Mouse (Mus musculus) liver, adult 2 months (tissue): ENCODE measurements around the gene Ppp1cb. TPM values are rescaled to one million over a fixed set of nuclear protein-coding genes. Genes with fewer than 3 reads are reported as not detected.
A peak's percentile ranks its signal among the peaks of the same experiment; 100 is the strongest.

Source experiments
- DNase-seq: peaks from one replicate; pipeline ENCODE4 v3.0.0-alpha.2; 2011; ENCODE audit warnings: low read depth, low spot score; ENCODE audit errors: extremely low read depth
- H3K27ac ChIP-seq: fragments of 200-500 bp; replicated peaks from 2 replicates; pipeline ENCODE4 v1.5.1; 2012; ENCODE audit warnings: low read depth, mild to moderate bottlenecking, control low read depth, inconsistent platforms, low read length; ENCODE audit not compliant: insufficient read depth
- H3K27me3 ChIP-seq: fragments of 200-500 bp; 2 replicates; pipeline ENCODE4 v1.6.1; 2012; ENCODE audit warnings: mild to moderate bottlenecking, moderate library complexity, low read length, inconsistent platforms; ENCODE audit not compliant: control insufficient read depth, insufficient read depth
- H3K36me3 ChIP-seq: fragments of 200-500 bp; 2 replicates; pipeline ENCODE4 v1.6.1; 2012; ENCODE audit warnings: low read length, inconsistent platforms; ENCODE audit not compliant: control insufficient read depth, insufficient read depth
- H3K4me1 ChIP-seq: fragments of 200-500 bp; 2 replicates; pipeline ENCODE4 v1.6.1; 2011; ENCODE audit warnings: low read length; ENCODE audit not compliant: control insufficient read depth, insufficient read depth
- H3K4me3 ChIP-seq: fragments of 200-500 bp; 2 replicates; pipeline ENCODE4 v1.5.1; 2011; ENCODE audit warnings: low read depth, mild to moderate bottlenecking, control low read depth, low read length, moderate library complexity; ENCODE audit not compliant: insufficient read depth
- H3K79me2 ChIP-seq: fragments of 200-500 bp; 2 replicates; pipeline ENCODE4 v1.6.1; 2012; ENCODE audit warnings: inconsistent platforms, mild to moderate bottlenecking, low read length, moderate library complexity; ENCODE audit not compliant: control insufficient read depth, insufficient read depth
- H3K9ac ChIP-seq: fragments of 200-500 bp; 2 replicates; pipeline ENCODE4 v1.6.1; 2012; ENCODE audit warnings: low read depth, mild to moderate bottlenecking, control low read depth, inconsistent platforms, low read length
- CTCF ChIP-seq: fragments of 200-500 bp; IDR thresholded peaks from 2 replicates; pipeline ENCODE4 v1.5.1; 2011; ENCODE audit warnings: low read depth, low read length, control low read depth
- POLR2A ChIP-seq: fragments of 200-500 bp; IDR thresholded peaks from 2 replicates; pipeline ENCODE4 v1.6.1; 2011; ENCODE audit warnings: low read length, control low read depth; ENCODE audit not compliant: insufficient read depth; ENCODE audit errors: extremely low read depth
- WGBS: fragments of 180-500 bp; shearing (Covaris S2); methylation state at CpG from one replicate; pipeline ENCODE4 v1.1.7; 2018; 5-methylcytosine and 5-hydroxymethylcytosine counted together
- polyA plus RNA-seq: library from polyadenylated mRNA; depleted of rRNA; stranded (reverse); fragments of >200 nt; gene quantifications from 2 replicates; pipeline ENCODE4 v1.2.3, GENCODE M21; 2012
- total RNA-seq: library from RNA; depleted of rRNA; stranded (reverse); fragments of >200 nt; gene quantifications from 2 replicates; pipeline ENCODE4 v1.2.3, GENCODE M21; 2014

The Ppp1cb gene
- total and polyA plus RNA-seq, 2 experiments, result 12.1 to 107 TPM

DNA sequence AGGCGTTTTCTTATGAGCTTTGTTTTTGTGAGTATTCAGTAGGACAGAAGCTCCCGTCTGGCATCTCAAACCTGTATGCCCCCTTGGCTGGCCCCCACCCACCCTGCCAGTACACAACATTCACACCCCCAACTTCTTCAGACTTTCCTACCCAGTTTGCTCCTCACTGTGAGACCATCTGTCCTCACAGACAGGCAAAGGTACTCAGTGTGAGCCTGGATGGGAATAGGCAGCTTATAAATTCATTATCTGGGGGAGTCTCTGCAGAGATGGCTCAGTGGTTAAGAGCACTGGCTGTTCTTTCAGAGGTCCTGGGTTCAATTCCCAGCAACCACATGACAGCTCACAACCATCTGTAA lies 20.1 kb upstream of the Ppp1cb start:
- H3K27ac ChIP-seq, result no peak overlapping the region
- no peak overlapping the region for H3K4me3 ChIP-seq
- WGBS, result 91% methylated on average over 2 of the region's 2 CpGs
- H3K36me3 ChIP-seq, result no peaks in the 10 kb centered on the region
- DNase-seq, result no peak
- no peak overlapping the region for H3K9ac ChIP-seq
- H3K27me3 ChIP-seq, result no peaks in the 10 kb centered on the region
- H3K79me2 ChIP-seq, result no peaks in the 10 kb centered on the region
- TF ChIP-seq POLR2A (no peak), CTCF (no peak)
- H3K4me1 ChIP-seq, result peaks cover 7% of the 10 kb centered on the region; the same call in 1 of the 2 replicates

GRCm38 (mm10) chr5:32441336-32441735 lies 17.3 kb upstream of the Ppp1cb start:
- DNase-seq, result peak; percentile 89
- no peak overlapping the region for H3K27ac ChIP-seq
- 14% methylated on average over 3 of the region's 3 CpGs for WGBS

GRCm38 (mm10) chr5:32441992-32442575 lies 16.6 kb upstream of the Ppp1cb start:
- H3K36me3 ChIP-seq, result no peaks in the 10 kb centered on the region
- H3K4me1 ChIP-seq, result peaks cover 10% of the 10 kb centered on the region; the same call in 1 of the 2 replicates
- WGBS, result 87% methylated on average over 4 of the region's 4 CpGs
- H3K27ac ChIP-seq, result no peak overlapping the region
- no peaks in the 10 kb centered on the region for H3K79me2 ChIP-seq
- no peaks in the 10 kb centered on the region for H3K27me3 ChIP-seq
- TF ChIP-seq POLR2A (no peak), CTCF (no peak)
- no peak for DNase-seq
- no peak overlapping the region for H3K4me3 ChIP-seq
- no peak overlapping the region for H3K9ac ChIP-seq

More at GRCm38 (mm10) chr5:32441336-32441735, 17.3 kb upstream of the Ppp1cb start:
- TF ChIP-seq POLR2A, result no peak
- TF ChIP-seq CTCF, result no peak
- no peaks in the 10 kb centered on the region for H3K79me2 ChIP-seq
- peaks cover 9% of the 10 kb centered on the region; the same call in 1 of the 2 replicates for H3K4me1 ChIP-seq
- H3K36me3 ChIP-seq, result no peaks in the 10 kb centered on the region
- no peak overlapping the region for H3K4me3 ChIP-seq
- H3K27me3 ChIP-seq, result no peaks in the 10 kb centered on the region
- H3K9ac ChIP-seq, result no peak overlapping the region

- WGBS, result 90% methylated on average over 3 of the region's 3 CpGs
- Histone ChIP-seq H3K79me2 (no peaks in the 10 kb centered on the region), H3K4me1 (peaks cover 12% of the 10 kb centered on the region; the same call in 1 of the 2 replicates), H3K27ac (no peak overlapping the region), H3K27me3 (no peaks in the 10 kb centered on the region), H3K36me3 (no peaks in the 10 kb centered on the region), H3K4me3 (no peak overlapping the region), H3K9ac (no peak overlapping the region)
- DNase-seq, result no peak
- no peak for TF ChIP-seq POLR2A
- no peak for TF ChIP-seq CTCF
Measured at GRCm38 (mm10) chr5:32443906-32444305, 14.7 kb upstream of the Ppp1cb start.

GRCm38 (mm10) chr5:32445287-32445921 lies 13.2 kb upstream of the Ppp1cb start:
- peaks cover 12% of the 10 kb centered on the region; the same call in 1 of the 2 replicates for H3K4me1 ChIP-seq
- no peak overlapping the region for H3K27ac ChIP-seq
- H3K79me2 ChIP-seq, result no peaks in the 10 kb centered on the region
- H3K27me3 ChIP-seq, result no peaks in the 10 kb centered on the region
- H3K9ac ChIP-seq, result no peak overlapping the region
- 84% methylated on average over 11 of the region's 11 CpGs for WGBS
- H3K36me3 ChIP-seq, result no peaks in the 10 kb centered on the region
- H3K4me3 ChIP-seq, result no peak overlapping the region
- TF ChIP-seq POLR2A (no peak), CTCF (no peak)
- no peak for DNase-seq

DNA sequence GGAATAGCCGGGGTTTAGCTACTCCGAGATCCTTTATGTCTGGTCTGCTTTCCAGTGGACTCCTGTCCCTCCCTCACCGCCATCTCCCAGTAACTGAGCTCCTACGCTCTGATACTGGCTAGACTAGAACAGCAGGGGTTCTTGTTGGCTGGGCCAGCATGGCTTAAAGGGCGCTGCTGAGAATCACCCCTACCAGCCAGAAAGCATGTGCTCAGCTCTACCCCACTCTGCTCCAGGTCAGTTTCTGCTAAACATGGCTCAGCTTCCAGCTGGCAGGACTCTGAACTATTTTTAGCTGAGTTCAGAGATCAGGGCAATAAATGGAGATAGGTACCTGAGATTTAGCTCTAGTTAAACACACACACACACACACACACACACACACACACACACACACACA lies 12.2 kb upstream of the Ppp1cb start:
- TF ChIP-seq CTCF (no peak), POLR2A (no peak)
- peak; percentile 94 for DNase-seq
- Histone ChIP-seq H3K27me3 (no peaks in the 10 kb centered on the region), H3K36me3 (no peaks in the 10 kb centered on the region), H3K9ac (0 out of 2 replicates have a peak overlapping the region, but pooled peaks have one; percentile 29), H3K4me3 (no peak overlapping the region), H3K79me2 (no peaks in the 10 kb centered on the region), H3K27ac (no peak overlapping the region), H3K4me1 (peaks cover 8% of the 10 kb centered on the region; the same call in 1 of the 2 replicates)
- 47% methylated on average over 5 of the region's 5 CpGs for WGBS
